Mouse (Mus musculus): ENCODE measurements around the gene Prss30. TPM values are rescaled to one million over a fixed set of nuclear protein-coding genes. Genes with fewer than 3 reads are reported as not detected.
A peak's percentile ranks its signal among the peaks of the same experiment; 100 is the strongest.

Prss30 gene
- polyA plus RNA-seq, 1 experiment from 2014 or later = not detected

- H3K36me3 ChIP-seq = no peaks in the 10 kb centered on the region
- no peaks in the 10 kb centered on the region for H3K9me3 ChIP-seq
- no peak within 1 kb of the TSS for H3K4me3 ChIP-seq
- no peaks in the 10 kb centered on the region for H3K4me1 ChIP-seq (replicated peaks)
- no peak within 1 kb of the TSS for H3K9ac ChIP-seq
- no peak within 1 kb of the TSS for H3K4me2 ChIP-seq
- ATAC-seq (ENCODE audit: low FRiP score) = no peak
- peaks cover 4% of the 10 kb centered on the region; the same call in 1 of the 2 replicates for H3K27me3 ChIP-seq
- H3K27ac ChIP-seq = no peak within 1 kb of the TSS
These were observed 39.0 kb downstream of the Prss30 start, which contains the start of gene Sbp for GRCm38 (mm10) chr17:23941372-23941771. Sbp (plus strand) TSS chr17:23941672.

- Histone ChIP-seq H3K36me3 (no peaks in the 10 kb centered on the region), H3K9me3 (no peaks in the 10 kb centered on the region), H3K4me3 (no peak overlapping the region), H3K4me2 (no peak overlapping the region), H3K9ac (no peak overlapping the region), H3K27ac (no peak overlapping the region), H3K4me1 (replicated peaks) (no peaks in the 10 kb centered on the region), H3K27me3 (no peaks in the 10 kb centered on the region)
- 93% methylated on average over 5 of the region's 5 CpGs for WGBS
- no peak for ATAC-seq (ENCODE audit: low FRiP score)
These were observed 49.2 kb downstream of the Prss30 start for GRCm38 (mm10) chr17:23931157-23931556.

GRCm38 (mm10) chr17:23925090-23925493 lies 55.3 kb downstream of the Prss30 start:
- H3K4me1 ChIP-seq (replicated peaks) = peaks cover 11% of the 10 kb centered on the region
- no peaks in the 10 kb centered on the region for H3K36me3 ChIP-seq
- H3K4me3 ChIP-seq = peak overlapping the region; percentile 57
- H3K27me3 ChIP-seq = no peaks in the 10 kb centered on the region
- whole genome bisulfite sequencing = under 1% methylated on average over 14 of the region's 14 CpGs
- peak overlapping the region; percentile 68 for H3K9ac ChIP-seq
- H3K27ac ChIP-seq = peak overlapping the region; percentile 93
- H3K4me2 ChIP-seq = peak overlapping the region; percentile 79
- peak; percentile 87 for ATAC-seq (ENCODE audit: low FRiP score)
- H3K9me3 ChIP-seq = no peaks in the 10 kb centered on the region

- Histone ChIP-seq H3K4me1 (replicated peaks) (peaks cover 11% of the 10 kb centered on the region), H3K36me3 (no peaks in the 10 kb centered on the region), H3K4me3 (peak overlapping the region; percentile 57), H3K9me3 (no peaks in the 10 kb centered on the region), H3K27me3 (no peaks in the 10 kb centered on the region), H3K9ac (peak overlapping the region; percentile 68), H3K4me2 (peak overlapping the region; percentile 79), H3K27ac (peak overlapping the region; percentile 93)
- peak; percentile 97 for ATAC-seq (ENCODE audit: low FRiP score)
- under 1% methylated on average over 29 of the region's 29 CpGs for WGBS
These were observed 55.8 kb downstream of the Prss30 start for GRCm38 (mm10) chr17:23924531-23925007.

Small RNAs within 50 kb of the gene (microRNA-seq; reads per million reads assigned to microRNA genes)
- not detected for gene Gm27700

Other genes with a start within 250 kb of the Prss30 start
- 54.3 and 58.2 TPM in 2 replicates for gene Paqr4, start 239.7 kb downstream of the Prss30 start, polyA plus RNA-seq (2015; fragmentation: Nextera tagmentation; extraction: Ambion mirVana)
- 0.55 and 0.83 TPM in 2 replicates for gene Kremen2, start 234.7 kb downstream of the Prss30 start, polyA plus RNA-seq (2015; fragmentation: Nextera tagmentation; extraction: Ambion mirVana)
- 224 and 228 TPM in 2 replicates for gene Flywch1, start 209.0 kb downstream of the Prss30 start, polyA plus RNA-seq (2015; fragmentation: Nextera tagmentation; extraction: Ambion mirVana)
- 68.1 and 79.0 TPM in 2 replicates for gene Flywch2, start 194.5 kb downstream of the Prss30 start, polyA plus RNA-seq (2015; fragmentation: Nextera tagmentation; extraction: Ambion mirVana)
- gene Srrm2, start 190.0 kb downstream of the Prss30 start, polyA plus RNA-seq (2015; fragmentation: Nextera tagmentation; extraction: Ambion mirVana) = 583 TPM in 2 replicates
- 1,330 and 1,360 TPM in 2 replicates for gene Elob, start 151.4 kb downstream of the Prss30 start, polyA plus RNA-seq (2015; fragmentation: Nextera tagmentation; extraction: Ambion mirVana)
- 0.30 TPM in 2 replicates for gene Prss33, start 144.5 kb downstream of the Prss30 start, polyA plus RNA-seq (2015; fragmentation: Nextera tagmentation; extraction: Ambion mirVana)
- not detected in 2 replicates for gene Prss32, start 136.7 kb downstream of the Prss30 start, polyA plus RNA-seq (2015; fragmentation: Nextera tagmentation; extraction: Ambion mirVana)
- gene Prss41, start 136.4 kb downstream of the Prss30 start, polyA plus RNA-seq (2015; fragmentation: Nextera tagmentation; extraction: Ambion mirVana) = 0.86 and 0.98 TPM in 2 replicates
- gene Prss21, start 112.5 kb downstream of the Prss30 start, polyA plus RNA-seq (2015; fragmentation: Nextera tagmentation; extraction: Ambion mirVana) = not detected in 2 replicates
- gene Dcpp1, start 99.7 kb downstream of the Prss30 start, polyA plus RNA-seq (2015; fragmentation: Nextera tagmentation; extraction: Ambion mirVana) = not detected in 2 replicates
- not detected in 2 replicates for gene Dcpp2, start 99.7 kb downstream of the Prss30 start, polyA plus RNA-seq (2015; fragmentation: Nextera tagmentation; extraction: Ambion mirVana)
- not detected in 2 replicates for gene Dcpp3, start 63.1 kb downstream of the Prss30 start, polyA plus RNA-seq (2015; fragmentation: Nextera tagmentation; extraction: Ambion mirVana)
- gene Sbp, start 38.9 kb downstream of the Prss30 start, polyA plus RNA-seq (2015; fragmentation: Nextera tagmentation; extraction: Ambion mirVana) = not detected in 2 replicates
- not detected in 2 replicates for gene Sbpl, start 25.3 kb downstream of the Prss30 start, polyA plus RNA-seq (2015; fragmentation: Nextera tagmentation; extraction: Ambion mirVana)
- not detected in 2 replicates for gene Prss22, start 17.5 kb upstream of the Prss30 start, polyA plus RNA-seq (2015; fragmentation: Nextera tagmentation; extraction: Ambion mirVana)
- 0.26 and 0.48 TPM in 2 replicates for gene Prss27, start 57.6 kb upstream of the Prss30 start, polyA plus RNA-seq (2015; fragmentation: Nextera tagmentation; extraction: Ambion mirVana)
- 82.3 and 85.7 TPM in 2 replicates for gene Kctd5, start 92.9 kb upstream of the Prss30 start, polyA plus RNA-seq (2015; fragmentation: Nextera tagmentation; extraction: Ambion mirVana)
- 64.5 and 68.6 TPM in 2 replicates for gene Pdpk1, start 170.4 kb upstream of the Prss30 start, polyA plus RNA-seq (2015; fragmentation: Nextera tagmentation; extraction: Ambion mirVana)
- gene Amdhd2, start 183.2 kb upstream of the Prss30 start, polyA plus RNA-seq (2015; fragmentation: Nextera tagmentation; extraction: Ambion mirVana) = 36.8 and 37.4 TPM in 2 replicates
- 1,028 and 1,039 TPM in 2 replicates for gene Atp6v0c, start 189.1 kb upstream of the Prss30 start, polyA plus RNA-seq (2015; fragmentation: Nextera tagmentation; extraction: Ambion mirVana)
- 24.4 and 25.5 TPM in 2 replicates for gene Tbc1d24, start 225.0 kb upstream of the Prss30 start, polyA plus RNA-seq (2015; fragmentation: Nextera tagmentation; extraction: Ambion mirVana)
- gene Ntn3, start 229.0 kb upstream of the Prss30 start, polyA plus RNA-seq (2015; fragmentation: Nextera tagmentation; extraction: Ambion mirVana) = 4.2 and 5.2 TPM in 2 replicates
- 11.8 and 12.8 TPM in 2 replicates for gene Tedc2, start 240.3 kb upstream of the Prss30 start, polyA plus RNA-seq (2015; fragmentation: Nextera tagmentation; extraction: Ambion mirVana)

All from hindbrain, embryonic 13.5 days (tissue).